Mouse (Mus musculus): ENCODE data around the gene Ehd1. TPM values are rescaled to one million over a fixed set of nuclear protein-coding genes. Genes with fewer than 3 reads are reported as not detected.

Gene Ehd1
- polyA plus RNA-seq, 1 experiment from 2014 or later: 87.7 TPM

DNA sequence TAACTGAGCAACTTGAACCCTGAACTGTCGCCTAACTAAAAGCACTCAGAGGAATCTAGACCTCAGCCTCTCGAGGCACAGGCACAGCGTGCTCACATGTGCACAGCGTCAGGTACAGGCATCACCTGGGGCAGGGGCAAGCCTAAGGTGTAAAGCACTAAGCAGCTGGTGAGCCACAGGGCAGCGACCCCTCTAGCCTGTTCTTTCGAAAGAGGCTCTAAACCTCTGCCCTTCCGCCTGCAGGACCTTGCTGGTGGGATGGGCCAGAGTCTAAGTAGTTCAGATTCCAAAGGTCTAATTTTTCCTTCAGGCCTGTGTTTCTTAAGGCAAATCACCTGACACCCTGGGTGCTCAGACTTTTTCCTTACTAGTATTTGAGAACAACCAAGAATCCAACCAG, 4.5 kb upstream of the Ehd1 start:
- ATAC-seq (ENCODE audit: low FRiP score): no peak
- Histone ChIP-seq H3K9me3 (replicated peaks) (no peaks in the 10 kb centered on the region), H3K4me2 (no peak overlapping the region), H3K27me3 (replicated peaks) (0 out of 2 replicates have a peak, but pooled peaks cover 2% of the 10 kb centered on the region), H3K9ac (replicated peaks) (no peak overlapping the region), H3K4me3 (replicated peaks) (no peak overlapping the region), H3K27ac (replicated peaks) (no peak overlapping the region), H3K4me1 (peaks cover 14% of the 10 kb centered on the region), H3K36me3 (no peaks in the 10 kb centered on the region)
- whole genome bisulfite sequencing: 73% methylated on average over 7 of the region's 7 CpGs

- Histone ChIP-seq H3K27me3 (replicated peaks) (0 out of 2 replicates have a peak, but pooled peaks cover 2% of the 10 kb centered on the region), H3K9ac (replicated peaks) (no peak overlapping the region), H3K4me3 (replicated peaks) (no peak overlapping the region), H3K4me1 (peaks cover 16% of the 10 kb centered on the region), H3K4me2 (no peak overlapping the region), H3K9me3 (replicated peaks) (no peaks in the 10 kb centered on the region), H3K27ac (replicated peaks) (no peak overlapping the region), H3K36me3 (no peaks in the 10 kb centered on the region)
- whole genome bisulfite sequencing: 88% methylated on average over 4 of the region's 4 CpGs
- no peak for ATAC-seq (ENCODE audit: low FRiP score)
These were observed 3.8 kb upstream of the Ehd1 start for GRCm38 (mm10) chr19:6272738-6273137.

GRCm38 (mm10) chr19:6273592-6273991, 2.9 kb upstream of the Ehd1 start:
- ATAC-seq (ENCODE audit: low FRiP score): no peak
- H3K36me3 ChIP-seq: no peaks in the 10 kb centered on the region
- no peaks in the 10 kb centered on the region for H3K9me3 ChIP-seq (replicated peaks)
- H3K4me3 ChIP-seq (replicated peaks): no peak overlapping the region
- 0 out of 2 replicates have a peak, but pooled peaks cover 2% of the 10 kb centered on the region for H3K27me3 ChIP-seq (replicated peaks)
- WGBS: 91% methylated on average over 4 of the region's 4 CpGs
- peaks cover 21% of the 10 kb centered on the region for H3K4me1 ChIP-seq
- no peak overlapping the region for H3K4me2 ChIP-seq
- H3K27ac ChIP-seq (replicated peaks): no peak overlapping the region
- H3K9ac ChIP-seq (replicated peaks): no peak overlapping the region

DNA sequence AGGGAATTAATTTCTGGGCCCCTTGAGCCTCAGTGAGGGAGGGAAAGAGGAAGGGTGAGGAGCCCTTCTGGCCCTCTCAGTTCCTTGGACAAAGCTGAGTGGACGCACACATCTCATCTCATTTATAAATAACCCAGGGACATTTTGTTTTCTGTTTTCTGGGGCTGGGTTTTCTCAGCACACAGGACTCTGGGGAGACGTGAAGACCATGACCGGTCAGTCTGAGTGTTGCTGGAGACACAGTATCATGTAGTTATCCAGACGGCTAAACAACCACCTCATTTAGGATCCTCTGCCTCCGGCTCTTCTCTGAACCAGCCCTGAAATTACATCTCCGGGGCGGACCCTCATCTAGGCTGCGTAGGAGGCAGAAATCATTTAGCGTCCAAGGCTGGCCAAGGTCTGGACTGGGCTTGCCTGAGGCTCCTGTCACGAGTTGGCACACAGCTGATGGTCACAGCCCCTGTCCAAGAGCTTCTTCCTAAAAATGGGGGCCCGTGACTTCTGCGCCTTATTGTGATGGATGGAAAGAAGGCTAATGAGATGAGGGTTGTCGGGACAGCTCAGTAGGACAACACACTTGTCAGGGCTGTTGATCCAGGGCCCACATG, 2.4 kb upstream of the Ehd1 start:
- Histone ChIP-seq H3K27ac (replicated peaks) (no peak overlapping the region), H3K4me1 (peaks cover 26% of the 10 kb centered on the region), H3K27me3 (replicated peaks) (0 out of 2 replicates have a peak, but pooled peaks cover 2% of the 10 kb centered on the region), H3K4me3 (replicated peaks) (no peak overlapping the region), H3K9me3 (replicated peaks) (no peaks in the 10 kb centered on the region), H3K4me2 (no peak overlapping the region), H3K9ac (replicated peaks) (no peak overlapping the region), H3K36me3 (no peaks in the 10 kb centered on the region)
- no peak for ATAC-seq (ENCODE audit: low FRiP score)
- WGBS: 87% methylated on average over 13 of the region's 13 CpGs

GRCm38 (mm10) chr19:6275740-6276389, 660 bp upstream of the Ehd1 start:
- WGBS: 7% methylated on average over 15 of the region's 15 CpGs
- 0 out of 2 replicates have a peak, but pooled peaks cover 2% of the 10 kb centered on the region for H3K27me3 ChIP-seq (replicated peaks)
- no peaks in the 10 kb centered on the region for H3K9me3 ChIP-seq (replicated peaks)
- peak overlapping the region; percentile 84 for H3K27ac ChIP-seq (replicated peaks)
- peak overlapping the region; percentile 98 for H3K4me2 ChIP-seq
- peaks cover 44% of the 10 kb centered on the region for H3K4me1 ChIP-seq
- ATAC-seq (ENCODE audit: low FRiP score): no peak; the same call in 1 of the 2 replicates
- peak overlapping the region; percentile 93 for H3K4me3 ChIP-seq (replicated peaks)
- peak overlapping the region; percentile 62 for H3K9ac ChIP-seq (replicated peaks)
- peaks cover 5% of the 10 kb centered on the region; the same call in 1 of the 2 replicates for H3K36me3 ChIP-seq

DNA sequence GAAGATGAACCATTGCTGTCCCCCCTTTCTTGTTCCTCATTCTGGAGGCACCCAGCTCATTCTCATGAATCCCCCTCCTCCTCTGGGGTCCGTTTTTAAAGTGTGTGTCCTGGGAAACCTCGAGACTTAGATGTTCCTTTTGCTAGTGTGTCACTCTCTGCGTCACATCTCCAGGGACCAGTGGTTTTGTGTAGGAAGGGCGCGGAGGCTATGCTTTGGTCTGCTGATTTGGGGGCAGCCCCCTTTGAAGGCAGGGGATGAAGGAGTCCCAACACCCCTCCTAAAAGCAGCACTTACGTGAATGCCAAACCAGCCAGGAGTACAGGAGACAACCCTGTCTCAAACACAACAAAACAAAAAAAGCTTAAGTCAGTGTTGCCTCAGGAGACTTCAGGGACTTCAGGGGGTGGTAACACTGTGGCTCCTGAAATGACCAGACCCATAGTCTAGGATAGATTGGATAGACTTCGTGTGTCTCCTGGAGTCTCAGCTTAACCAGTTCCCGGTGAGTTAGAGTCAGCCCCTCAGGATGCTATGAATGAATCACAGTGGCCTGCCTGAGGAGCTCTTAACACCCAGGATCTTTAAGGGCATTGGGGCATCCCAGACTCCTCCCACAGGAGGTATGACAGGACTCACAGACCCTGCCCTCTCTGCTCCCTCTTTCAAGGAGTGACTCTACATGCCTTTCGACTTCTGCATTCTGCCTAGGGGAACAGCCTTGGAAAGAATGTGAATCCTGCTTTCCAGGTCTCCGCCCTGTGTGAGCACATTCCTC, 1.3 kb downstream of the Ehd1 start:
- 5% methylated on average over 10 of the region's 10 CpGs for WGBS
- peak overlapping the region; percentile 98 for H3K4me2 ChIP-seq
- peak overlapping the region; percentile 34; the same call in 1 of the 2 replicates for H3K27ac ChIP-seq (replicated peaks)
- H3K36me3 ChIP-seq: peaks cover 24% of the 10 kb centered on the region
- H3K4me3 ChIP-seq (replicated peaks): peak overlapping the region; percentile 93
- peak overlapping the region; percentile 86 for H3K9ac ChIP-seq (replicated peaks)
- ATAC-seq (ENCODE audit: low FRiP score): no peak
- H3K27me3 ChIP-seq (replicated peaks): no peaks in the 10 kb centered on the region
- H3K4me1 ChIP-seq: peaks cover 47% of the 10 kb centered on the region
- H3K9me3 ChIP-seq (replicated peaks): no peaks in the 10 kb centered on the region

DNA sequence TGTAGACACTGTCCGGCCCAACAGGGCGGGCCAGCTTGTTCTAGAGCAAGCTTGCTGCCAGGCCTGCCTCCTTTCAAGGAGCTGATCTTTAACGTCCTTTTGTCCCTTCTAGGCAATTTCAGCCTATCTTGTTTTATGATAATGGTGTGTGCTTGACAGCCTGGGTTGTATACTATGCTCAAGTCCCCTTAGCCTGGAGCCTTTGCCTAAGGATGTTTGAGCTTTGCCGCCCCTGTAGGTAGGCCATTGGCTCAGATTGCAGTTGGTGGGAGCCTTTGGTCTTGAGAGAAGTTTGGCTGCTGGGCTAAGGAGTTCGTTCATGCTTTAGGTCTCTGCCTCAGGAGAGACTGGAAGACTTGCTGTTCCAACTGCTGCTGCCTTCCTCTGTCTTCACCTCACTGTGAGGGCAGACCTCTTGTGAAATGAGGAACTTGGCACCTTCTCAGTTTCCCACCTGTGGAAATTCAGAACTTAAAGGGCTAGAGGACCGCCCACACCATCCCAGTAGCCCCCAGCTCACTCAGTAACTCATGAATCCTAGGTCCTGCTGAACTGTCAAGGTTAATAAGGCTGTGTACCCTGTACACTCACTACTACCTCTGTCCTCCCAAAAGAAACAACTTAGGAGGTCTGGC, 2.0 kb downstream of the Ehd1 start:
- Histone ChIP-seq H3K9me3 (replicated peaks) (no peaks in the 10 kb centered on the region), H3K4me2 (peak overlapping the region; percentile 98), H3K27ac (replicated peaks) (peak overlapping the region; percentile 34; the same call in 1 of the 2 replicates), H3K27me3 (replicated peaks) (no peaks in the 10 kb centered on the region), H3K9ac (replicated peaks) (peak overlapping the region; percentile 86), H3K4me3 (replicated peaks) (peak overlapping the region; percentile 93), H3K4me1 (peaks cover 47% of the 10 kb centered on the region), H3K36me3 (peaks cover 31% of the 10 kb centered on the region)
- ATAC-seq (ENCODE audit: low FRiP score): no peak
- WGBS: 41% methylated on average over 6 of the region's 6 CpGs

DNA sequence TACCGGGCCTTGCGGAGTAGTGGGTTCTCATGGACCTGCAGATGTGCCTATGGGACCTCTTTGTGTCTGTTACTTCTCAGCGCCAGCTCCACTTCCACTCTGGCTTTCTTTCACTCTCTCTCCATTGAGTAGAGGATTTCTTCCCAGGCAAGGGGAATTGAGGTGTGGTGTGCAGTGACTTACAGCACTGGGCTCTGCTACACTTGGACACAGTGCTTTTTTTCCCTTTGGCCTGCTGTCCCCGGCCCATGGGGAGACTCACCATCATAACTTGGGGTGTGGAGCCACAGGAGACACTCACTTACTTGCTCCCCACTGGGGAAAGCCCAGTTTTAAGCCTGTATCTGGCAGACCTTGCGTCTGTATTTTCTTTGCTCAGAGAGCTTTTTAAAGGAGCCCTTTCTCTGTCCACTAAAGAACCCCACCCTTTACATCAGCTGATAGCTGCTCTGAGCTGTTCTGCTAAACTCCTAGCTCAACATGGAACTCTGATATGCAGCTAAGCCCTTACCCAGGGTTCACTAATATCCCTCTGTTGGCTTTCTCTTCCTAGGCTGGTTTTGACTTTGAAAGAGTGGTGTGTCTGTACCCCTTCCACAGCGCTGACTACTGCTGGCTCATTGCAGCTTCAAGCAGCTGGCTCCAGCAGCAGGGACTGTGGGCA, 3.1 kb downstream of the Ehd1 start:
- WGBS: 70% methylated on average over 6 of the region's 6 CpGs
- ATAC-seq (ENCODE audit: low FRiP score): no peak
- H3K4me1 ChIP-seq: peaks cover 47% of the 10 kb centered on the region

GRCm38 (mm10) chr19:6280554-6280953, 4.0 kb downstream of the Ehd1 start:
- Histone ChIP-seq H3K4me1 (peaks cover 44% of the 10 kb centered on the region), H3K9me3 (replicated peaks) (no peaks in the 10 kb centered on the region), H3K27me3 (replicated peaks) (no peaks in the 10 kb centered on the region), H3K27ac (replicated peaks) (no peak overlapping the region), H3K4me2 (no peak overlapping the region), H3K4me3 (replicated peaks) (no peak overlapping the region), H3K9ac (replicated peaks) (no peak overlapping the region), H3K36me3 (peaks cover 44% of the 10 kb centered on the region)
- no peak for ATAC-seq (ENCODE audit: low FRiP score)
- WGBS: 90% methylated on average over 7 of the region's 7 CpGs

More for the DNA sequence above, 3.1 kb downstream of the Ehd1 start:
- Histone ChIP-seq H3K4me3 (replicated peaks) (peak overlapping the region; percentile 93), H3K36me3 (peaks cover 35% of the 10 kb centered on the region), H3K27me3 (replicated peaks) (no peaks in the 10 kb centered on the region), H3K9ac (replicated peaks) (peak overlapping the region; percentile 86), H3K27ac (replicated peaks) (no peak overlapping the region), H3K9me3 (replicated peaks) (no peaks in the 10 kb centered on the region), H3K4me2 (peak overlapping the region; percentile 98)

DNA sequence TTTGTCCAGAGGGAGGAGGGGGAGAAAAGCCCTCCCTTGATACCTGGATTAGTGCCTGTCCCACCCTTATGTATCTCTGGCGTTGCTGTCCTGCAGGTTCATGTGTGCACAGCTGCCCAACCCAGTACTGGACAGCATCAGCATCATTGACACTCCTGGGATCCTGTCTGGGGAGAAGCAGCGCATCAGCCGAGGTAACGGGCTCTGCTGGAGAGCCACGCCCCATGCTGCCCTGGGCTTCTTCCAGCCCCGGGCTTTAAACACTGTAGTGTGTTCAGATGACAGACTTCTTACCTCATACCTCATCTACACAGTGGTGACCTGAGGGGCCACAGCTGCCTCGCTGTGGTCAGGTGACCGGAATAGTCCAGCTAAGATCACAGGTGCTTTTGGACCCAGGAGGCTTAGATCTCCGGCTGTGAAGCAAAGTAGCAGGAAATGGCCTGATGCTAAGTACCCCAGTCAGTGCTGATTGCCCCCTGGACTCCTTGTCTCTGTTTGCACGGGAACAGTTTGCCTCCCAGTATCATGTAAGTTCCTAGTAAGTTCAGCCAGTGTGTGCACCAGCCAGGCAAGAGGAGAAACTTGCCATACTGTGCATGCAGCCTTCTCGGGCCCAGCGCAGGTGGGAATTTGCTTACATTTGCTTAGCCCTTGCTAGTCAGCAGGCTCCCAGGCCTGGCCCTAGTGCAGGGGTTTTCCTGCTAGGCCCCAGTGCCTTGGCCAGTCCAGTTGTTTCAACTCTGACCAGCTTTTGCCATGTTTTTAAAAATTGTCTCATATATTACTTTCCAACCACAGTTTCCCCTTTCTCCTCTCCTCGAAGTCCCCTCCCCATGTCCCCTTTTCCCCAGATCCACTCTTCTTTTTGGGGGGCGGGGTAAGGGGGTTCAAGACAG, 4.8 kb downstream of the Ehd1 start:
- ATAC-seq (ENCODE audit: low FRiP score): no peak
- WGBS: 87% methylated on average over 14 of the region's 14 CpGs
- no peak overlapping the region for H3K27ac ChIP-seq (replicated peaks)
- no peak overlapping the region for H3K4me3 ChIP-seq (replicated peaks)
- H3K36me3 ChIP-seq: peaks cover 52% of the 10 kb centered on the region
- no peak overlapping the region for H3K4me2 ChIP-seq
- peak overlapping the region; percentile 3; the same call in 1 of the 2 replicates for H3K9ac ChIP-seq (replicated peaks)
- H3K9me3 ChIP-seq (replicated peaks): no peaks in the 10 kb centered on the region
- H3K4me1 ChIP-seq: peaks cover 39% of the 10 kb centered on the region
- H3K27me3 ChIP-seq (replicated peaks): no peaks in the 10 kb centered on the region
